Mouse (Mus musculus) cerebellum, adult 9-11 months (tissue): ENCODE measurements around the gene Uts2b.
"Not testable (repeated sequence)": the region's sequence is repeated elsewhere in the genome, so short reads cannot be mapped to it uniquely, and the experiment has no call there.

ENCODE experiments used
- DNase-seq: peaks from one replicate; pipeline ENCODE4 v3.0.0; 2022

Gene Uts2b

DNA sequence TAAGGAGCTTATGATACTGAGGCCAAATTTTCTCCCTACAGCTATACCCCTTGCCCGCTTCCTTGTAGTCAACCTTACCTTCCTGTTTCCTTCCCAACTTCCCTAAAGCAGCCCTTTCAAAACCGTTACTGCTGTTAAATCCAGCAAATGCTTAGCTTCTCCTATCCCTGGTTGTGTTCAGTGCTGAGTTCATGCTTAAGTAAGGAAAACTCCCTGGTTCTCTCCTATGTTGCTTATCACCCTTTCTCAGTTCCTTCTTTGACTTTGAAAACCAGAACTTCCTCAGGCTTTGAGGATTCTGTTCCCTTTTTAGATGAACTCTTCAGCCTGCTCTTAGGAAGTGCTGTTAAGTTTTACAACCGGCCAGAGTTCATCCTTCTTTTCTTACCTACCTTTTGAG is 4.1 kb upstream of the Uts2b start:
- no peak for DNase-seq

- DNase-seq: no peak
Observed at GRCm38 (mm10) chr16:27370700-27371099, 661 bp upstream of the Uts2b start.

DNA sequence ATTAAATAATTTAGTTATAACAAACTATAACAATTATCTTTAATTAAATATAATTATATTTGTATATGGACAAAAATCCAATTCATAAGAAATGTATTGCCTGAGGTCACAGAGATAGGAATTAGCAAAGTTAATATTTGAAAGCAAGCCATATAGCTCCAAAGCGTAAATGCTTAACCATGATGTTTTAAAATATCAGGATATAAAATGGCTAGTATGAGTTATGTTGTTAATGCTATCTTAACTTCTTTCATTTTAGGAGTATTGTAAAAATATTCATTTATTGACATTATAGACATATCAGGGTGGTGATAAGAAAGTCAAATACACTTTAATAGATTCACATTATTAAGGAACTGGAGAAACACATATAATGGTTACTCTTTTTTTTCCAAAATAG is 10.0 kb downstream of the Uts2b start:
- no peak for DNase-seq

GRCm38 (mm10) chr16:27354464-27354863 is 15.6 kb downstream of the Uts2b start:
- DNase-seq: no peak

- DNase-seq: no peak
Observed at GRCm38 (mm10) chr16:27349878-27350532, 20.0 kb downstream of the Uts2b start.

DNA sequence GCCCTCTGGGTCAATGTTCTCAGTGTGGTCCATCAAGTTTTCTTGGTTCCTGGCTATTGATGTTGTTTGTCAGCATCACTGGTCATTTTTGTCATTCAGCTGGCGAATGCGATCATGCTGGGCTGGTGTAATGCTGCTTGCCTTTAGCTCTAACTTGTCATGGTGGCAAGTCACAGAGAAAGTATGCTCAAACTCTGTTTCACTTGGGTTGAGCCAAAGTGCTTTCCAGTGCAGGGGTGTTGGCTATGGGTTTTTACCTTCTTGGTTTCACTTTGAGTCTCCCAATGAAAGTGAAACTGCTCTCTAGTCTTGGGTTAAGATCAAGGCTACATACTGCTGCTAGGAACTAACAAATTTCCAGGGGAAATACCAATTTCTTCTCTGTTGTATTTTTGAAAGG is 20.8 kb downstream of the Uts2b start:
- no peak for DNase-seq

DNA sequence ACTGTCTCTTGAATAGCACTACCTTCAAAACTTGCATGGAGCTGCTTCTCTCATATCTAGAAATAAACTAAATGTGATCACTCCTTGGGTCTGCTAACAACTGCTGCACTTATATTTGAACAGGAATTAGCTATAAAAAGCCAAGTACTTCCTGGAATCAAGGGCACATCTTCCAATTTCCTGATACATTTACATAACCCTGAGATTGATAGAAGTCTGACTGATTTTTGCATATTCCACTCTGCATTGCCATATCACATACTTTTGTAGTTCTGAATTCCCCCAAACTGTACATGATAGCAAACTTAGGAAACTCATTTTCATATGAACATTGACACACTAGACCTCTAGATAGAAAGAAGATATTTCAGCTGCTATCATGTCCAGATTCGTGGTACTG is 21.7 kb downstream of the Uts2b start:
- DNase-seq: no peak

DNA sequence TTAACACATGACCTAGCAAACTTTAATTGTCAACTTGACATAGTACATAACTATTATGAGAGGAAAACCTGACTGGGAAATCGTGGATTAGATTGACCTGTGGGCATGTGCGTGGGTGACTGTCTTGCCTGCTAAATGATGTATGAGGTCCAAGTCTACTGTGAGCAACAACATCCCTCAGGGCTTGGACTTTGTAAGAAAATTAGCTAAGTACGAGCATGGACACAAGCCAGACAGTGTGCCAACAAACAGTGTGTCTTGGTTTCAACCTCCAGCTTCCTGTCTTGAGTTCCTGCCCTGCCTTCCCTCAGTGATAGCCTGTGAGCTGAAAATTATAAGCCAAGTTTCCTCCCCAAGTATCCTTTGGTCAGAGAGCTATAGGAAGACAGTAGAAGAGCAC is 22.5 kb downstream of the Uts2b start:
- no peak for DNase-seq

DNA sequence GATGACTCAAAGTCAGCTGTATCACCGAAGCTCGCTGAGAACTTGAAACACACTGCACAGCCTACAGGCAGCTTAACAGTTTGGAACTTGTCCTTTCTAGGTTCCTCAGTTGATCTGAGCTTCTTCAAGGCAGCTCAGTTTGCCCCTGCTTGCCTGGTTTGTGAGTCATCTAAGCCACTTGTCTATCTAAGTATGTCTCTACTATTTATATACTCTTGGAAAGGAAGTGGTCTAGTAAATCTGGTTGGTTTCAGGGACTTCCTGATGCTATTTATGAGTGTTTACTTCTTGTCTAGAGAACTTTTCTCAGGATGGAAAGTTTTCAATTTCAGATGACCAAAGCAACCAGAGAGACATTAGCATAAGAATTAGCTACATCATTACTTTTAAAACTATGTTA is 43.6 kb downstream of the Uts2b start:
- DNase-seq: no peak

GRCm38 (mm10) chr16:27322047-27322446 is 48.0 kb downstream of the Uts2b start:
- no peak for DNase-seq

DNA sequence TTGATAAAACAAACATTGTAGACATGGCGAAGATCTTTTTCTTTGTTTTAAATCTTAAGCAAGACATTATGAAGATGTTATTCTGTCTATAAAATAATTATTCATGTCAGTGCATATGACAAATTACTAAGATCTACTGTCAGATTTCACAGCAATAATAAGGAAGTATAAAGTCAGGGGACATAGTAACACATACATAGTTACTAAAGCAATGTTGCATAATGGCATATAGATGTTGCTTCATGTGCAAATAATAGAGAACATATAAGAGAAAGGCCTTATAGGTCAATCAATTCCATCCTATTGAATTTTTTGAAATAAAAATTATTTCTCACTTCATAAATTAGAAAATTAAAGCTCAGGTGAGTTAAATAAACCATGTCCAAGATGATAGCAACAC is 50.9 kb downstream of the Uts2b start:
- no peak for DNase-seq

- not testable (repeated sequence) for DNase-seq
Observed at GRCm38 (mm10) chr16:27307189-27307588, 62.9 kb downstream of the Uts2b start, which contains the start of gene Ostn. TSS of gene Ostn (plus strand) at chr16:27307489.
